Mouse (Mus musculus): ENCODE measurements at regions not wholly inside any gene's neighbourhood (a gene's known extent, or its start where the extent isn't known, plus 50 kb on each side); places are given as distances from the start of the nearest gene placed in this dataset.

GRCm38 (mm10) chr2:148107607-148108115, 60.9 kb upstream of the Foxa2 start:
- no peak for DNase-seq (ENCODE audit: low read depth, low spot score)
- no peaks in the 10 kb centered on the region for H3K79me2 ChIP-seq (ENCODE audit: control insufficient read depth, insufficient read depth, low read length, poor library complexity)
- TF ChIP-seq MXI1 (IDR thresholded peaks at IDR 0.05; ENCODE audit: low read depth, low read length) (no peak), POLR2AphosphoS2 (IDR thresholded peaks at IDR 0.05; ENCODE audit: low read length) (no peak), JUND (IDR thresholded peaks at IDR 0.05; ENCODE audit: low read depth, low read length) (no peak), BHLHE40 (IDR thresholded peaks at IDR 0.05; ENCODE audit: borderline replicate concordance, low read depth, low read length) (no peak)
- no peaks in the 10 kb centered on the region for H3K4me1 ChIP-seq (ENCODE audit: control insufficient read depth in 1 of 2, insufficient read depth in 2 of 2, low read length in 2 of 2)
- H3K36me3 ChIP-seq (ENCODE audit: control insufficient read depth in 1 of 2, insufficient read depth in 2 of 2, low read length in 2 of 2) = no peaks in the 10 kb centered on the region
- H3K9ac ChIP-seq (ENCODE audit: control insufficient read depth, low read depth, low read length, poor library complexity, severe bottlenecking) = no peak overlapping the region
- H3K4me3 ChIP-seq (ENCODE audit: control insufficient read depth in 1 of 2, insufficient read depth in 1 of 2, low read depth in 2 of 2, low read length in 2 of 2) = no peak overlapping the region
- no peaks in the 10 kb centered on the region for H3K9me3 ChIP-seq (replicated peaks; ENCODE audit: insufficient read depth, low read length)
- H3K27me3 ChIP-seq (ENCODE audit: control insufficient read depth in 1 of 2, insufficient read depth in 2 of 2, low read length in 2 of 2) = no peaks in the 10 kb centered on the region
- no peak overlapping the region for H3K27ac ChIP-seq (ENCODE audit: control insufficient read depth, low read depth, low read length)

GRCm38 (mm10) chr2:148110149-148110548, 63.4 kb upstream of the Foxa2 start:
- Histone ChIP-seq H3K36me3 (ENCODE audit: control insufficient read depth in 1 of 2, insufficient read depth in 2 of 2, low read length in 2 of 2) (no peaks in the 10 kb centered on the region), H3K27me3 (ENCODE audit: control insufficient read depth in 1 of 2, insufficient read depth in 2 of 2, low read length in 2 of 2) (no peaks in the 10 kb centered on the region), H3K9ac (ENCODE audit: control insufficient read depth, low read depth, low read length, poor library complexity, severe bottlenecking) (no peak overlapping the region), H3K4me1 (ENCODE audit: control insufficient read depth in 1 of 2, insufficient read depth in 2 of 2, low read length in 2 of 2) (no peaks in the 10 kb centered on the region), H3K27ac (ENCODE audit: control insufficient read depth, low read depth, low read length) (no peak overlapping the region), H3K4me3 (ENCODE audit: control insufficient read depth in 1 of 2, insufficient read depth in 1 of 2, low read depth in 2 of 2, low read length in 2 of 2) (no peak overlapping the region), H3K79me2 (ENCODE audit: control insufficient read depth, insufficient read depth, low read length, poor library complexity) (no peaks in the 10 kb centered on the region), H3K9me3 (replicated peaks; ENCODE audit: insufficient read depth, low read length) (no peaks in the 10 kb centered on the region)
- peak; percentile 5 for DNase-seq (ENCODE audit: low read depth, low spot score)
- no peak for TF ChIP-seq POLR2AphosphoS5 (IDR thresholded peaks at IDR 0.05; ENCODE audit: borderline replicate concordance, low read depth, low read length)
- TF ChIP-seq CTCF (IDR thresholded peaks at IDR 0.05 in 2 of 3, conservative IDR thresholded peaks at IDR 0.05 in 1 of 3; ENCODE audit: control insufficient read depth in 1 of 3, insufficient read depth in 1 of 3, low read depth in 2 of 3, low read length in 3 of 3, poor library complexity in 1 of 3, severe bottlenecking in 1 of 3) = peak; percentile 16 to 29 (median 26); a peak in 2 of 6 replicates

- Histone ChIP-seq H3K27me3 (ENCODE audit: control insufficient read depth in 1 of 2, insufficient read depth in 2 of 2, low read length in 2 of 2) (no peaks in the 10 kb centered on the region), H3K79me2 (ENCODE audit: control insufficient read depth, insufficient read depth, low read length, poor library complexity) (no peaks in the 10 kb centered on the region), H3K9me3 (replicated peaks; ENCODE audit: insufficient read depth, low read length) (no peaks in the 10 kb centered on the region), H3K4me3 (ENCODE audit: control insufficient read depth in 1 of 2, insufficient read depth in 1 of 2, low read depth in 2 of 2, low read length in 2 of 2) (no peak overlapping the region), H3K36me3 (ENCODE audit: control insufficient read depth in 1 of 2, insufficient read depth in 2 of 2, low read length in 2 of 2) (no peaks in the 10 kb centered on the region), H3K4me1 (ENCODE audit: control insufficient read depth in 1 of 2, insufficient read depth in 2 of 2, low read length in 2 of 2) (no peaks in the 10 kb centered on the region), H3K27ac (ENCODE audit: control insufficient read depth, low read depth, low read length) (no peak overlapping the region), H3K9ac (ENCODE audit: control insufficient read depth, low read depth, low read length, poor library complexity, severe bottlenecking) (no peak overlapping the region)
- TF ChIP-seq ZMIZ1 (IDR thresholded peaks at IDR 0.05; ENCODE audit: low read depth, low read length) = no peak
- no peak for TF ChIP-seq NRF1 (IDR thresholded peaks at IDR 0.05; ENCODE audit: insufficient read depth, low read depth, low read length, poor library complexity, severe bottlenecking)
- TF ChIP-seq MYC (IDR thresholded peaks at IDR 0.05; ENCODE audit: low read depth, low read length) = no peak
- DNase-seq (ENCODE audit: low read depth, low spot score) = no peak
These were observed 65.1 kb upstream of the Foxa2 start for GRCm38 (mm10) chr2:148111889-148112288.

- Histone ChIP-seq H3K36me3 (ENCODE audit: control insufficient read depth in 1 of 2, insufficient read depth in 2 of 2, low read length in 2 of 2) (no peaks in the 10 kb centered on the region), H3K4me1 (ENCODE audit: control insufficient read depth in 1 of 2, insufficient read depth in 2 of 2, low read length in 2 of 2) (no peaks in the 10 kb centered on the region), H3K27me3 (ENCODE audit: control insufficient read depth in 1 of 2, insufficient read depth in 2 of 2, low read length in 2 of 2) (no peaks in the 10 kb centered on the region), H3K4me3 (ENCODE audit: control insufficient read depth in 1 of 2, insufficient read depth in 1 of 2, low read depth in 2 of 2, low read length in 2 of 2) (no peak overlapping the region), H3K27ac (ENCODE audit: control insufficient read depth, low read depth, low read length) (no peak overlapping the region), H3K9me3 (replicated peaks; ENCODE audit: insufficient read depth, low read length) (no peaks in the 10 kb centered on the region), H3K79me2 (ENCODE audit: control insufficient read depth, insufficient read depth, low read length, poor library complexity) (no peaks in the 10 kb centered on the region), H3K9ac (ENCODE audit: control insufficient read depth, low read depth, low read length, poor library complexity, severe bottlenecking) (no peak overlapping the region)
- no peak for DNase-seq (ENCODE audit: low read depth, low spot score)
- no peak for TF ChIP-seq MAFK (IDR thresholded peaks at IDR 0.05; ENCODE audit: borderline replicate concordance, low read depth, low read length)
- no peak for TF ChIP-seq TAL1 (IDR thresholded peaks at IDR 0.05; ENCODE audit: low read length)
- no peak for TF ChIP-seq SMC3 (IDR thresholded peaks at IDR 0.05; ENCODE audit: low read depth, low read length)
- no peak for TF ChIP-seq MAZ (IDR thresholded peaks at IDR 0.05; ENCODE audit: low read depth, low read length)
- TF ChIP-seq BHLHE40 (IDR thresholded peaks at IDR 0.05; ENCODE audit: borderline replicate concordance, low read depth, low read length) = no peak
These were observed 66.4 kb upstream of the Foxa2 start for GRCm38 (mm10) chr2:148113184-148113583.
